Mouse (Mus musculus) liver, adult 10 weeks (tissue): ENCODE measurements around the gene Gm17617. TPM values are rescaled to one million over a fixed set of nuclear protein-coding genes. Genes with fewer than 3 reads are reported as not detected.

ENCODE experiments used
- polyA plus RNA-seq: library from polyadenylated mRNA; stranded (reverse); fragments of 350-450 nt; fragmentation: Illumina TruSeq; extraction: RNeasy Lipid Tissue Mini Kit (QIAGEN cat#74804); gene quantifications from one replicate; pipeline ENCODE4 v1.2.3, GENCODE M21; 2014; ENCODE audit warnings: low read depth, low replicate concordance

Gene Gm17617
- polyA plus RNA-seq, result not detected

DNA sequence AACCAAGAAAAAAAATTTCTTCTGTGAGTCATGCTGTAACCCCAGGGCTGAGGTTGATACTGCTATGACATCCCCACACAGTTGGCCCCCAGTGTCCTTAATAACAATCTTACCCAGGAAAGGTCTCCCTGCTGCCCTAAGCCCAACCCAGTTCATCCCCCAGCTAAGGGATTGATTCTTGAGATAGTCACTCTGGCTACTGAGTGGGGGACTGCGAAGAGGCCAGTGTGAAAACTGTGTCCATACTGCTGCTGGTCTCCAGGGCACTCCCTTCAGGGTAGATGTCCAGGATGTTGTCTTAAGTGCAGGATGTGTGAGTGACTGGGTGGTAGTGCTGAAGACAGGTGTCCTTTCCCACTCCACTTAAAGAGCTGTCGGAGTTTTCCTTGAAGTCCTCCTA lies at the start of gene Gm17617:
Gene Gm17617 (minus strand): TSS at position 101 of the 400 bp plus-strand sequence.

DNA sequence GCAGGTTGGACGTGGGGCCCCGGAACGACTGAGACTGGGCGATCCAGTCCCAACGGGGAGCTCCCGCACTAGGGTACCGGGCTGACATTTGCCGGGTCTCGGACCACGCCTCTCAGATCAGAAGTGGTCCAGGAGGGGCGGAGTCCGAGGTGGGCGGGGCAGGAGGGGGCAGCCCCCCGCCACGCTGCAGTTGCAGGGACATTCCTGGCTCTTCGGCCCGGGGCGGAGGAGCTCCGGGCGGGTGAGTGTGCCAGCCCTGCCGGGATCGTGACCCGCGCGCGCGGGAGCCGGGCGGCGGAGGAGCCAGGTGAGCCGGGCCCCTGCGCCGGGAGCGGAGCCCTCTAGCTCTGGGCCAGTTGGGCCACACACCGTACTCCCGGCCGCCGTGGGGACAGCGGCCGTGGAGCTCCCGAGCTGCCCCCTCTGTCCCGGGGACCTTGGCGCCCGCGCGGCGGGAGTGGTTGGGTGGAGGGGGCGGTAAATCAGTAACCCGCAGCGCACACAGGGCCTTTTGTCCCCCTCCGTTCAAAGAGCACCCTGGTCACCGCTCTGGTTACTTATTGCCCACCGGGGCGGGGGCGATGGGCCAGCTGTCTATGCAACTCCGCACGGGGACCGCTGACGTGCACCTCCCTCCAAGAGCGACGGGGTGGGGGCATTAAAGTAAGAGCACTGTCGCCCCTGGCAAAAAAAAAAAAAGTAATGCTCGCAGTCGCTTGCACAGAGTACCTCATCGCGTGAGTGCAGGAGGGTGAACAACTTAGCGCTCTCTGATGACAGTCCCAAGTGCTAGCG lies 19.5 kb upstream of the Gm17617 start, which contains the start of gene Fgfr4:
Gene Fgfr4 (plus strand): TSS at position 20 of the 795 bp plus-strand sequence.

DNA sequence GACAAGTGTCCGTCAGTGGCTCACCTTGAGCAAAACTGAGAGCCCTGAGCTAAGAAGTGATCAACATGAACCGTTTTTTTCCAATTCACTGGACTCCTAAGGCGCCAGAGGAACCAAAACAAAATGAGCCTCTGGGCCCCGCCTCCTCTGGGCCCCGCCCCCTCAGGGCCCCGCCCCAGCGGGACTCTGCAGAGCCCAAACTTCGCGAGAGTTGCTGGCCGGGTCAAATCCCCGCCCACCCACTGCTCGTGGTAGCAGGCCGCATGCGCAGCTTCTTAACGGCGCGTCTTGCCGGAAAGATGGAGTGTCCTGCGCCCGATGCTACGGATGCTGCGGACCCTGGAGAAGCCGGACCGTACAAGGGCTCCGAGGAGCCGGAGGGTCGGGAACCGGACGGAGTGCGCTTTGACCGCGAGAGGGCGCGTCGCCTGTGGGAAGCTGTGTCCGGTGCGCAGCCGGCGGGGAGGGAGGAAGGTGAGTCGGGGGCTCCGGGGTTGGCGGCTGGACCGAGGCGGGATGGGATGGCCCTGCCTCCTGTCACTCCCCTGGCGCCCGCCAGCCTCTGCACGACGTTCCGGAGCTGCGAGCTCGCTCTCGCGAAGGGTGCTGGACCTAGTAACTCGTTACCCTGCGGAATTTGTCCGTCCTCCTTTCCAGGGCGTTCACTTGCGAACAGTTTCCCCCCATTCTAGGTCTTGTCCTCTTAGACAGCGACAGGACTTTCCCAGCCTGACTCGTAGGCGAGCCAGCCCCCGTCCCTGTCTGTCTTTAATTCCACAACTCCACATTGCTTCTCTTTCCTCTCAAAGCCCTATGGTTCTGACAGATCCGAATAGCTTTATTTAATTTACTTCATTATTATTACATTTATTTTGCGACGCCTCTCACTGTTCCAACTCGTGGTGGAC lies 28.0 kb downstream of the Gm17617 start, which contains the start of gene Zfp346:
Gene Zfp346 (plus strand): TSS at position 267 of the 908 bp plus-strand sequence.

DNA sequence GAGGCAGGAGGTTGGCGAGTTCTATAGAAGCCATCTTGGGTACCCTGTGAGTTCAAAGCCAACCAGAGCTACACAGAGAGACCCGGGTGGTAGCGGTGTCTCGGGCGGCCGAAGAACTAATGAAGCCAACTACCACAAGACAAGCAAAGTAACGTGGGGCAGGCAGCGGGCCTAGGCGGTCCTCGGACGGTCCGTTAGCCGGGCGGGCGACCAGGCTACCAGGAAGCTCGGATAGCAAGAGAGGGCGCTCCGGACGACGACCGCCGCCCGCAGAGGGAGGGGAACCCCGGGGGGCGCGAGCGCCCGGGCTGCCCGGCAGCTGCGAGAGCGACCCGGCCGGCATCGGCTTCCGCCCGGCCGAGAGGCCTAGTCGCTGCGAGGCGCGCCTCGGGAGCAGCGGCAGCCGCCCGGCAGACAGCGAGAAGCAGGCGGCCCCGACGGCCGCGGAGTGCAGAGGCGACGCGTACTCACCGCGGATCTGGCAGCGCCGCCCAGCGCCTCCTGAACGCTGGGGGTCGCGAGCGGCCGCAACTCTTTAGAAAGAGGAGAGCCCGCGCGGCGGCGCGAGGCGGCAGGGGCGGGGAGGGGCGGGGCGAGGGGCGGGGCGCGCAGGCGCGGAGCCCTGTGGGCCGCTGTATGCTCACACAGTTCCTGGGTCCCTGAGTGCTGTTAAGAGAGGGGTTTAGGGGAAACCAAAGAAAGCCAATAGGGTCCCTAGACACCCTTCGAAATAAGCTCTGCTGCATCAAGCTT lies 33.4 kb downstream of the Gm17617 start, which contains the start of gene Uimc1:
Gene Uimc1 (minus strand): TSS at position 575 of the 753 bp plus-strand sequence.

Other genes starting within 250 kb of the Gm17617 start
- gene Unc5a, start 184.1 kb downstream of the Gm17617 start, polyA plus RNA-seq, result not detected
- 0.19 TPM for gene Hk3, start 112.2 kb downstream of the Gm17617 start, polyA plus RNA-seq
- 26.1 TPM for gene Uimc1, start 33.2 kb downstream of the Gm17617 start, polyA plus RNA-seq
- gene Zfp346, start 28.2 kb downstream of the Gm17617 start, polyA plus RNA-seq, result 2.2 TPM
- 0.98 TPM for gene Fgfr4, start 19.1 kb upstream of the Gm17617 start, polyA plus RNA-seq
- 24.7 TPM for gene Nsd1, start 76.2 kb upstream of the Gm17617 start, polyA plus RNA-seq
- 15.5 TPM for gene Prelid1, start 187.0 kb upstream of the Gm17617 start, polyA plus RNA-seq
- gene Rab24, start 188.4 kb upstream of the Gm17617 start, polyA plus RNA-seq, result 9.9 TPM
- not detected for gene Mxd3, start 196.3 kb upstream of the Gm17617 start, polyA plus RNA-seq
- 38.0 TPM for gene Lman2, start 229.2 kb upstream of the Gm17617 start, polyA plus RNA-seq
- not detected for gene Rgs14, start 236.2 kb upstream of the Gm17617 start, polyA plus RNA-seq